Mouse (Mus musculus): Measurements from ENCODE around the gene Pou2f1. TPM values are rescaled to one million over a fixed set of nuclear protein-coding genes. Genes with fewer than 3 reads are reported as not detected.

The Pou2f1 gene
- polyA plus RNA-seq, 1 experiment, result 22.9 TPM

- no peak overlapping the region for H3K4me3 ChIP-seq (ENCODE audit: extremely low read depth, insufficient read depth, insufficient read length)
- no peak overlapping the region for H3K27ac ChIP-seq (ENCODE audit: insufficient read depth, low read length)
- H3K27me3 ChIP-seq (ENCODE audit: control insufficient read depth, insufficient read depth, low read length), result no peaks in the 10 kb centered on the region
- H3K36me3 ChIP-seq (ENCODE audit: control insufficient read depth, insufficient read depth, low read length), result peaks cover 29% of the 10 kb centered on the region
- TF ChIP-seq POLR2A (IDR thresholded peaks at IDR 0.05; ENCODE audit: low read depth, low read length) (no peak), CTCF (IDR thresholded peaks at IDR 0.05; ENCODE audit: extremely low read depth, insufficient read depth, insufficient read length, insufficient replicate concordance) (no peak)
- DNase-seq (ENCODE audit: low read depth in 1 of 2, low spot score in 2 of 2), result no peak
- no peaks in the 10 kb centered on the region for H3K4me1 ChIP-seq (ENCODE audit: control insufficient read depth, insufficient read depth, insufficient read length)
- 94% methylated on average over 2 of the region's 2 CpGs for WGBS
Observed at GRCm38 (mm10) chr1:165878751-165879150, 123.7 kb downstream of the Pou2f1 start.

- Histone ChIP-seq H3K36me3 (ENCODE audit: control insufficient read depth, insufficient read depth, low read length) (peaks cover 28% of the 10 kb centered on the region), H3K4me3 (ENCODE audit: extremely low read depth, insufficient read depth, insufficient read length) (no peak overlapping the region), H3K27ac (ENCODE audit: insufficient read depth, low read length) (no peak overlapping the region), H3K4me1 (ENCODE audit: control insufficient read depth, insufficient read depth, insufficient read length) (no peaks in the 10 kb centered on the region), H3K27me3 (ENCODE audit: control insufficient read depth, insufficient read depth, low read length) (no peaks in the 10 kb centered on the region)
- 86% methylated on average over 6 of the region's 6 CpGs for WGBS
- no peak for TF ChIP-seq POLR2A (IDR thresholded peaks at IDR 0.05; ENCODE audit: low read depth, low read length)
- TF ChIP-seq CTCF (IDR thresholded peaks at IDR 0.05; ENCODE audit: extremely low read depth, insufficient read depth, insufficient read length, insufficient replicate concordance), result no peak
- no peak for DNase-seq (ENCODE audit: low read depth in 1 of 2, low spot score in 2 of 2)
Observed at GRCm38 (mm10) chr1:165875520-165876284, 126.8 kb downstream of the Pou2f1 start.

DNA sequence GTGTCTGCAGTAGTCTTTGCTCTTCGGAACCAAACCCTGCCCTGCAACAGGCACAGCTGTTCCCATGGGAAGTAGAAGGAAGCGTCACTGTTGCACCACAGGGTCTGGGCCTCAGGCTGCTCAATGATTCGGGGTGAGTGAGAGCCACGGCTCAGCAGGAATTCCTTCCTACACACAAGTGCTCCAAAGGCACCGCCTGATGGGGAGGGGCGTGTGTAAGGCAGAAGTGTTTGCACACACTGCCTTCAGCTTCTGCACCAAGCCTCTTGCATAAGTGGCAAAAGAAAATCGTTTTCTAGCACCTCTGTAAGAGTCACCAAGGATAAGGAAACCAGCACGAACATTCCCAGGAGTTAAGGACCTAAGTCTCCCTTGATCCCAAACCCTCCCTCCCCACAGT lies 127.8 kb downstream of the Pou2f1 start:
- no peak overlapping the region for H3K4me3 ChIP-seq (ENCODE audit: extremely low read depth, insufficient read depth, insufficient read length)
- TF ChIP-seq CTCF (IDR thresholded peaks at IDR 0.05; ENCODE audit: extremely low read depth, insufficient read depth, insufficient read length, insufficient replicate concordance), result no peak
- no peak for TF ChIP-seq POLR2A (IDR thresholded peaks at IDR 0.05; ENCODE audit: low read depth, low read length)
- no peak overlapping the region for H3K27ac ChIP-seq (ENCODE audit: insufficient read depth, low read length)
- 89% methylated on average over 8 of the region's 8 CpGs for WGBS
- peaks cover 24% of the 10 kb centered on the region for H3K36me3 ChIP-seq (ENCODE audit: control insufficient read depth, insufficient read depth, low read length)
- no peaks in the 10 kb centered on the region for H3K4me1 ChIP-seq (ENCODE audit: control insufficient read depth, insufficient read depth, insufficient read length)
- no peak for DNase-seq (ENCODE audit: low read depth in 1 of 2, low spot score in 2 of 2)
- H3K27me3 ChIP-seq (ENCODE audit: control insufficient read depth, insufficient read depth, low read length), result no peaks in the 10 kb centered on the region

DNA sequence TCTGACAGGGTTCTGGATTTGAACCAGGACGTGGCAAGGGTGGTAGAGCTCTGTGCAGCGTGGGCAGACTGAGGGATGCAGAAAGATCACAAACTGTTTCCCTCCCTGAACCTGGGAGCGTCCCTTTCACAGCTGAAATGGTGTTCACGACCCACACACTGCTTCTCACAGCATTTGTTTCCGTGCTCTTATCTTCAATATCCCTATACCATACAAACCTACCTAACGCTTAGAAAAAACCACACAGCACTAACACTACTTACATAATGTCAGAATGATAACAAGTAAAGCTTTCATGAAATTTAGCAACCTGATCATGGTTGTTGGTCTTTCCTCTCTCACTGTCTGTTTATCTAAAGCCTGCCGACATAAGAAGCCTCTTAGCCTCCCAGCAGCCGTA lies 133.8 kb downstream of the Pou2f1 start:
- Histone ChIP-seq H3K27ac (ENCODE audit: insufficient read depth, low read length) (no peak overlapping the region), H3K36me3 (ENCODE audit: control insufficient read depth, insufficient read depth, low read length) (peaks cover 11% of the 10 kb centered on the region), H3K4me1 (ENCODE audit: control insufficient read depth, insufficient read depth, insufficient read length) (no peaks in the 10 kb centered on the region), H3K4me3 (ENCODE audit: extremely low read depth, insufficient read depth, insufficient read length) (no peak overlapping the region), H3K27me3 (ENCODE audit: control insufficient read depth, insufficient read depth, low read length) (no peaks in the 10 kb centered on the region)
- TF ChIP-seq CTCF (IDR thresholded peaks at IDR 0.05; ENCODE audit: extremely low read depth, insufficient read depth, insufficient read length, insufficient replicate concordance) (no peak), POLR2A (IDR thresholded peaks at IDR 0.05; ENCODE audit: low read depth, low read length) (no peak)
- WGBS, result 79% methylated on average over 8 of the region's 8 CpGs
- no peak for DNase-seq (ENCODE audit: low read depth in 1 of 2, low spot score in 2 of 2)

DNA sequence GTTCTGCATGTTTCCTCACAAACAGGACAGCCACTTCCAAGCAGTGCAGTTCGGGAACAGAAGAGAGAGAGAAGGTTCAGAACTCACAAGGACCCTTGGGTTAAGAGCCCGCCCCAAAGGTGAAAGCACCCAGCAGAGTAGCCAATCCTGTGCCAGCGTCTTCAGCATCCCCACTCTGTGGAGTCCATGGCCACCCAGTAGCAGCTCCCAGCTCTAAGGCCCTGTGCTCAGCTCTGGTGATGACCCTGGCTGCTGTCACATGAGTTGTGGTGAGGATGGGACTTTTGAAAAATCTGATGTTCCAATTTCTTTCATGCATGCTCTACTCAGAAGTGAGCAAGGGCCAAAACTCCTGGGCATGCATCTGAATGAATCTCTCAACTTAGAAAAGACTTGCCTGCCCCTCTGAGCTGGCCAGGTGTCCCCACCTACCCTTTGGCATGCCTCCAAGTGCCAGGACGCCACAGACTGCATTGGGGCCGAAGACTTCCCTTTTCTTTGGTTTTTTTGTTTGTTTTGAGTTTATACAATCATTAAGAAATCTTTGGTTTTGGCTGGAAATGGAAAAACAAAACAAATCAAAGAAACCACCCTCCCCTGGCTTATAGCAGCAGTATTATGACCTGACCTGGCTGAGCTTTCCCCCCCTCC lies 135.7 kb downstream of the Pou2f1 start:
- Histone ChIP-seq H3K27ac (ENCODE audit: insufficient read depth, low read length) (no peak overlapping the region), H3K27me3 (ENCODE audit: control insufficient read depth, insufficient read depth, low read length) (no peaks in the 10 kb centered on the region), H3K4me3 (ENCODE audit: extremely low read depth, insufficient read depth, insufficient read length) (no peak overlapping the region), H3K4me1 (ENCODE audit: control insufficient read depth, insufficient read depth, insufficient read length) (no peaks in the 10 kb centered on the region), H3K36me3 (ENCODE audit: control insufficient read depth, insufficient read depth, low read length) (peaks cover 11% of the 10 kb centered on the region)
- no peak for DNase-seq (ENCODE audit: low read depth in 1 of 2, low spot score in 2 of 2)
- 73% methylated on average over 5 of the region's 5 CpGs for WGBS
- TF ChIP-seq CTCF (IDR thresholded peaks at IDR 0.05; ENCODE audit: extremely low read depth, insufficient read depth, insufficient read length, insufficient replicate concordance) (no peak), POLR2A (IDR thresholded peaks at IDR 0.05; ENCODE audit: low read depth, low read length) (no peak)

GRCm38 (mm10) chr1:165864864-165865795 lies 137.3 kb downstream of the Pou2f1 start:
- peaks cover 11% of the 10 kb centered on the region for H3K36me3 ChIP-seq (ENCODE audit: control insufficient read depth, insufficient read depth, low read length)

More at GRCm38 (mm10) chr1:165864864-165865795, 137.3 kb downstream of the Pou2f1 start:
- Histone ChIP-seq H3K4me1 (ENCODE audit: control insufficient read depth, insufficient read depth, insufficient read length) (no peaks in the 10 kb centered on the region), H3K27me3 (ENCODE audit: control insufficient read depth, insufficient read depth, low read length) (no peaks in the 10 kb centered on the region), H3K27ac (ENCODE audit: insufficient read depth, low read length) (no peak overlapping the region), H3K4me3 (ENCODE audit: extremely low read depth, insufficient read depth, insufficient read length) (no peak overlapping the region)
- 74% methylated on average over 14 of the region's 14 CpGs for WGBS
- TF ChIP-seq CTCF (IDR thresholded peaks at IDR 0.05; ENCODE audit: extremely low read depth, insufficient read depth, insufficient read length, insufficient replicate concordance), result no peak
- no peak for DNase-seq (ENCODE audit: low read depth in 1 of 2, low spot score in 2 of 2)
